Mouse (Mus musculus): ENCODE results near the gene Txnrd2. TPM values are rescaled to one million over a fixed set of nuclear protein-coding genes. Genes with fewer than 3 reads are reported as not detected.

The Txnrd2 gene
- polyA plus RNA-seq, 1 experiment from 2014 or later = 22.0 TPM

DNA sequence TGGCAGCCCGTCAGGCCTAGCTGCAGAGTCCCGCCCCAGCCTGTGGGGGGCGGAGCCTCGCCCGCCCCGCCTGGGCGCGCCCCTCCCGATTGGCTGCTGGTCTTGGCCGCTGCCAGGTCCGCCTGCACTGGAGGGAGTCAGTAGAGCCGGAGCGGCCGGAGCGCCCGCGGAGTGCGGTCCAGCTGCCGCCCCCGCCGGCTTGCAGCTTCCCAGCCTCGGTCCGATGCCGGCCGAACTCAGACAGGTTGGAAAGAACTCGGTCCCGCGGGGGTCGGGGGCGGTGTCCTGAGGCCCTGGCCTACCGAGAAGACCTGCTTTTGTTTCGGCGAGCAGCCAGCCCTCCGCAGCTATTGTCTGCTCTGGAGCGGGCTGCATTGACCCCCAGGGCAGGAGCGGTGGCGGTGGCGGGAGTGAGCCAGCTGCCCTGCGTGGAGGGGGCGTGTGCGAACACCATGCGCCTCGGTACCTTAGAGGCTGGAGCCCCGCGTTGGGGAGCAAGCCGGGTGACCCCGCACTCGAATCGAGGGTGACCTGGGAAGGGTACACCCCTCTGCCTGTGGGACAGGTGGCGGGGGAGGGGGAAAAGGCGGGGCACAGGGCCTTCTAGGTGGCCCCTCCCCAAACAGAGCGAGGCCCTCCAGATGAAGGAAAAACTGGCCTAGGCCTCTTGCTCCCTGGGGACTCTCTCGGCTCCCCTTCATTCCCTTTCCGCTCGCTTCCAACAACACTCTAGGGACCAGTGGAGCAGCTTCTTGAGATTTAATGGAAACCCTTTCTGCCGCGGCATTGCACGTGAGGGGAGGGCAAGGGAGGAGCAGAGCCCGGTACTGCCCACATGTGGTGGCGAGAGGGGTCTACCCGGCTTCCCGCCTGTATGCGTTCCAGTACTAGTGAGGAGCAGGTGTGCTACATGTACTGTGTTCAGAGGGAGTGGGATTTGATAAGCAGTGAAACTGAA, 33.4 kb upstream of the Txnrd2 start:
- Histone ChIP-seq H3K4me3 (ENCODE audit: low read length) (peak overlapping the region; percentile 75), H3K9ac (ENCODE audit: low read length) (peak overlapping the region; percentile 80), H3K27ac (ENCODE audit: low read length) (peak overlapping the region; percentile 77), H3K4me2 (ENCODE audit: low read depth, low read length) (peak overlapping the region; percentile 98), H3K4me1 (replicated peaks; ENCODE audit: control insufficient read depth, insufficient read depth, low read length) (peaks cover 52% of the 10 kb centered on the region), H3K9me3 (ENCODE audit: control insufficient read depth, low read length) (no peaks in the 10 kb centered on the region), H3K36me3 (ENCODE audit: control insufficient read depth, insufficient read depth, low read length) (no peaks in the 10 kb centered on the region; the same call in 1 of the 2 replicates), H3K27me3 (ENCODE audit: control insufficient read depth, insufficient read depth, low read depth, low read length) (no peaks in the 10 kb centered on the region)
- ATAC-seq (ENCODE audit: low read depth) = peak; percentile 87
- WGBS = under 1% methylated on average over 54 of the region's 63 CpGs

GRCm38 (mm10) chr16:18393595-18393994, 32.6 kb upstream of the Txnrd2 start:
- Histone ChIP-seq H3K4me1 (replicated peaks; ENCODE audit: control insufficient read depth, insufficient read depth, low read length) (peaks cover 43% of the 10 kb centered on the region), H3K27me3 (ENCODE audit: control insufficient read depth, insufficient read depth, low read depth, low read length) (no peaks in the 10 kb centered on the region), H3K4me3 (ENCODE audit: low read length) (peak overlapping the region; percentile 75; the same call in 1 of the 2 replicates), H3K9me3 (ENCODE audit: control insufficient read depth, low read length) (no peaks in the 10 kb centered on the region), H3K9ac (ENCODE audit: low read length) (peak overlapping the region; percentile 80), H3K4me2 (ENCODE audit: low read depth, low read length) (peak overlapping the region; percentile 98), H3K36me3 (ENCODE audit: control insufficient read depth, insufficient read depth, low read length) (peaks cover 6% of the 10 kb centered on the region), H3K27ac (ENCODE audit: low read length) (no peak overlapping the region)
- no peak for ATAC-seq (ENCODE audit: low read depth)
- 51% methylated on average over 5 of the region's 5 CpGs for WGBS

DNA sequence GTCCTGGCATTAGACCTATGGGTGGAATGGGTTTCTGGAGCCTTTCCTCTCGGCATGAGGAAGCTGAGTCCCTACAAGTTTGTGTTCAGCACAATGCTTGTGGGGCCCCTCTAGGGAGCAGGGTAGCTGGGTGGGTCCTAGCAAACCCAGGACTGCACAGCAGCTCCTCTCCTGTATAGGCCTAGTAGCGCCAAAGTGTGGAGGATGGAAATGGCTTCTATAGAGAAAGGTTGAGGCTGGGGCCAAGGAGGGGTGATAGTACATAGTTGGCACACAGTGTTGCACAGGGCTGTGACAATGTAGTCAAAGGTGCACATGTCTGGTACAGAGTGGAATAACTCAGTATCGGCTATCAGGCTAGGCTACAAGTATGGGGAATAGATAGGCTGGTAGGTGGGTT, 32.1 kb upstream of the Txnrd2 start:
- Histone ChIP-seq H3K4me2 (ENCODE audit: low read depth, low read length) (no peak overlapping the region), H3K4me1 (replicated peaks; ENCODE audit: control insufficient read depth, insufficient read depth, low read length) (peaks cover 39% of the 10 kb centered on the region), H3K27ac (ENCODE audit: low read length) (no peak overlapping the region), H3K9me3 (ENCODE audit: control insufficient read depth, low read length) (no peaks in the 10 kb centered on the region), H3K4me3 (ENCODE audit: low read length) (no peak overlapping the region), H3K36me3 (ENCODE audit: control insufficient read depth, insufficient read depth, low read length) (peaks cover 6% of the 10 kb centered on the region), H3K27me3 (ENCODE audit: control insufficient read depth, insufficient read depth, low read depth, low read length) (no peaks in the 10 kb centered on the region), H3K9ac (ENCODE audit: low read length) (no peak overlapping the region)
- 79% methylated on average over 3 of the region's 3 CpGs for WGBS
- no peak for ATAC-seq (ENCODE audit: low read depth)

- Histone ChIP-seq H3K4me1 (replicated peaks; ENCODE audit: control insufficient read depth, insufficient read depth, low read length) (peaks cover 36% of the 10 kb centered on the region), H3K27me3 (ENCODE audit: control insufficient read depth, insufficient read depth, low read depth, low read length) (no peaks in the 10 kb centered on the region), H3K4me3 (ENCODE audit: low read length) (no peak overlapping the region), H3K9me3 (ENCODE audit: control insufficient read depth, low read length) (no peaks in the 10 kb centered on the region), H3K4me2 (ENCODE audit: low read depth, low read length) (no peak overlapping the region), H3K36me3 (ENCODE audit: control insufficient read depth, insufficient read depth, low read length) (peaks cover 6% of the 10 kb centered on the region), H3K27ac (ENCODE audit: low read length) (peak overlapping the region; percentile 75), H3K9ac (ENCODE audit: low read length) (peak overlapping the region; percentile 31; the same call in 1 of the 2 replicates)
- 0 out of 2 replicates have a peak, but pooled peaks have one; percentile 26 for ATAC-seq (ENCODE audit: low read depth)
- 24% methylated on average over 11 of the region's 11 CpGs for WGBS
These were observed 31.2 kb upstream of the Txnrd2 start for GRCm38 (mm10) chr16:18394777-18395619.

GRCm38 (mm10) chr16:18395620-18396036, 30.6 kb upstream of the Txnrd2 start:
- Histone ChIP-seq H3K4me2 (ENCODE audit: low read depth, low read length) (no peak overlapping the region; the same call in 1 of the 2 replicates), H3K9me3 (ENCODE audit: control insufficient read depth, low read length) (no peaks in the 10 kb centered on the region), H3K9ac (ENCODE audit: low read length) (peak overlapping the region; percentile 32; the same call in 1 of the 2 replicates), H3K4me3 (ENCODE audit: low read length) (no peak overlapping the region), H3K4me1 (replicated peaks; ENCODE audit: control insufficient read depth, insufficient read depth, low read length) (peaks cover 39% of the 10 kb centered on the region), H3K36me3 (ENCODE audit: control insufficient read depth, insufficient read depth, low read length) (peaks cover 6% of the 10 kb centered on the region), H3K27ac (ENCODE audit: low read length) (peak overlapping the region; percentile 75), H3K27me3 (ENCODE audit: control insufficient read depth, insufficient read depth, low read depth, low read length) (no peaks in the 10 kb centered on the region)
- 19% methylated on average over 6 of the region's 7 CpGs for WGBS
- ATAC-seq (ENCODE audit: low read depth) = no peak; the same call in 1 of the 2 replicates

GRCm38 (mm10) chr16:18396201-18396600, 30.0 kb upstream of the Txnrd2 start:
- peak; percentile 32 for ATAC-seq (ENCODE audit: low read depth)
- no peaks in the 10 kb centered on the region for H3K27me3 ChIP-seq (ENCODE audit: control insufficient read depth, insufficient read depth, low read depth, low read length)
- peaks cover 6% of the 10 kb centered on the region for H3K36me3 ChIP-seq (ENCODE audit: control insufficient read depth, insufficient read depth, low read length)
- peaks cover 44% of the 10 kb centered on the region for H3K4me1 ChIP-seq (replicated peaks; ENCODE audit: control insufficient read depth, insufficient read depth, low read length)
- peak overlapping the region; percentile 75 for H3K27ac ChIP-seq (ENCODE audit: low read length)
- no peak overlapping the region for H3K4me3 ChIP-seq (ENCODE audit: low read length)
- peak overlapping the region; percentile 32; the same call in 1 of the 2 replicates for H3K9ac ChIP-seq (ENCODE audit: low read length)
- no peak overlapping the region for H3K4me2 ChIP-seq (ENCODE audit: low read depth, low read length)
- 32% methylated on average over 2 of the region's 2 CpGs for WGBS
- H3K9me3 ChIP-seq (ENCODE audit: control insufficient read depth, low read length) = no peaks in the 10 kb centered on the region

DNA sequence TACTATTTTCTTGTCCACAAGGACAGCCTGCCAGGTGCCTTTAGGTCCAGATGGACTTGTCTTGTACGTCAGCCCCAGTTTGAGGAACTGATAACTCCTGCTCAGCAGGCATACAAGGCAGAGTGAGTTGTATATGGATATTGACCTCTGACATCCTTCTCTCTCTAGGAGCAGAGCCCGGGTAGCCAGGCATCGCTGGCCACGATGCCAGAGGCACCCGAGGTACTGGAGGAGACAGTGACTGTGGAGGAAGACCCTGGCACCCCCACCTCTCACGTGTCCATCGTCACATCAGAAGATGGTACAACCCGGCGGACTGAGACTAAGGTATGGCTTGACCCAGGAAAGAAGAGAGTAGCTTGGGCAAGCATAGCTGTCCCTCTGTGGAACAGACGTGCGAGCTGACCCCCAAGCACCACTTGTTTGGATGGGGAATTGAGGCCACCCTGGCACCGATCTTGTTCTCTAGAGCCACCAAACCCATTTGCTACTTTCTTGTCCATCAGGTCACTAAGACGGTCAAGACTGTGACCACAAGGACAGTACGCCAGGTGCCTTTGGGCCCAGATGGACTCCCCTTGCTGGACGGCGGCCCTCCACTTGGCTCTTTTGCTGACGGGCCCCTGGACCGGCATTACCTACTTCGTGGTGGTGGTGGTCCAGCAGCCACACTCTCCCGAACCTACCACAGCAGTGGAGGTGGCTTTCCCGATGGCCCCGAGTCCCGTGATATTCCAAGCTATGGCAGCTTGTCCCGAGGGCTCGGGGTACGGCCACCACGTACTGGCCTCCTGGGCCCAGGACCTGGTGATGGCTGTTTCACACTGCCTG, 29.2 kb upstream of the Txnrd2 start:
- 93% methylated on average over 27 of the region's 27 CpGs for WGBS
- Histone ChIP-seq H3K4me3 (ENCODE audit: low read length) (no peak overlapping the region), H3K36me3 (ENCODE audit: control insufficient read depth, insufficient read depth, low read length) (peaks cover 6% of the 10 kb centered on the region), H3K27ac (ENCODE audit: low read length) (peak overlapping the region; percentile 75), H3K4me2 (ENCODE audit: low read depth, low read length) (no peak overlapping the region), H3K9ac (ENCODE audit: low read length) (no peak overlapping the region), H3K27me3 (ENCODE audit: control insufficient read depth, insufficient read depth, low read depth, low read length) (no peaks in the 10 kb centered on the region), H3K9me3 (ENCODE audit: control insufficient read depth, low read length) (no peaks in the 10 kb centered on the region), H3K4me1 (replicated peaks; ENCODE audit: control insufficient read depth, insufficient read depth, low read length) (peaks cover 45% of the 10 kb centered on the region)
- no peak for ATAC-seq (ENCODE audit: low read depth)

- Histone ChIP-seq H3K4me3 (ENCODE audit: low read length) (no peak overlapping the region), H3K27ac (ENCODE audit: low read length) (peak overlapping the region; percentile 51), H3K9ac (ENCODE audit: low read length) (no peak overlapping the region), H3K4me1 (replicated peaks; ENCODE audit: control insufficient read depth, insufficient read depth, low read length) (peaks cover 26% of the 10 kb centered on the region), H3K27me3 (ENCODE audit: control insufficient read depth, insufficient read depth, low read depth, low read length) (no peaks in the 10 kb centered on the region), H3K4me2 (ENCODE audit: low read depth, low read length) (no peak overlapping the region), H3K36me3 (ENCODE audit: control insufficient read depth, insufficient read depth, low read length) (peaks cover 8% of the 10 kb centered on the region), H3K9me3 (ENCODE audit: control insufficient read depth, low read length) (no peaks in the 10 kb centered on the region)
- WGBS = 66% methylated on average over 9 of the region's 9 CpGs
- no peak for ATAC-seq (ENCODE audit: low read depth)
These were observed 26.2 kb upstream of the Txnrd2 start for GRCm38 (mm10) chr16:18400028-18400427.

Data from lung, embryonic 16.5 days (tissue).